Comparison of ENCODE assay signal across 10 mouse cellular contexts in the genomic region with DNA sequence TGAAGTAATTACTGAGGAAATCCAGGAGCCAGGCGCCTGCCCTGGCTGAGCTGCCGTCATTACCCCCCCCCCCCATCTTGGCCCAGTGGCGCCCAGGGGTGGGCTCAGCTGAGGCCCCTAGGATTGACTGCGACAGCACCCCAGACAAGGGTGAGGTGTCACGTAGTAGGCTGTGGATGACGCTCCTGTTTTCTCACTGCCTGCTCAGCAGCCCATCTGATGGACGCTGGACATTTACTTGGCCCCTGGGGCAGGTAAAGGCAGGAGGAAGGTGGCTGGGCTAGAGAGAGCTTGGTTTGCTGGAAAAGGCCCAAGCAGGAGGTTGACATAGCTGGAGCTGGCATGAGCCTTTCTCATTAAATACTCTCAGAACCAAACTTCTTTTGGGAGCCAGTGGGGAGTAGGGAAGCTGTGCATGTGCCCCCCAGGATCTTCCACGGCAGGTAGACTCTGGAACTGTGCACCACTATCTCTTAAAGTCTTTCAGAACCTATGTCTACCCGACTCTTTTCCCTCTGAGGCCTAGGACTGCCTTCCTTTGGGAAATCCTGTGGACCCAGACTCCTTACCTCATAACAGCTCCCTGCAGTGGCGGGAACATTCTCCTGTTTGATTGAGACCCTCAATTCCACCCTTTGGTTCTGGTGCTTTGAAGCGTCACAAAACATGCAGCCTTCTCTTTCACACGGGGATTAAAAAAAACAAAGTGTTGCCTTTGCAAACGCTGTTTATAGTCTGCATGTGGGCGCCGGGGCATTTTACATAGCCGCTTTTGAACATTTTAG. TPM values are rescaled to one million over a fixed set of nuclear protein-coding genes. Genes with fewer than 3 reads are reported as not detected.
DNase-seq lines count a peak whose midpoint lies in the region; ATAC-seq and TF ChIP-seq lines count a peak whose summit lies in the region.
"Had no signal": no experiment of that assay in that cellular context is flagged by ENCODE, and none has a peak within 500 bp of the region (broad histone marks: within the 10 kb centered on the region; RNA-seq: fewer than 3 reads in every experiment).

No protein-coding gene starts in this region.

- H3K9me3 ChIP-seq in embryonic facial prominence, embryonic 15.5 days (replicated peaks) = no peaks in the 10 kb centered on the region
- H3K9me3 ChIP-seq in intestine, embryonic 15.5 days = no peaks in the 10 kb centered on the region
- no peaks in the 10 kb centered on the region for H3K9me3 ChIP-seq in neural tube, embryonic 15.5 days (replicated peaks)

- no peak for ATAC-seq in embryonic facial prominence, embryonic 15.5 days (ENCODE audit: insufficient number of reproducible peaks, low FRiP score, low TSS enrichment, low read depth)
- ATAC-seq in intestine, embryonic 15.5 days = 0 out of 2 replicates have a peak, but pooled peaks have one; percentile 10
- ATAC-seq in neural tube, embryonic 15.5 days (ENCODE audit: low FRiP score) = peak; percentile 23; the same call in 1 of the 2 replicates
- ATAC-seq in erythroblast, adult 5-6 weeks (replicated peaks; ENCODE audit: low FRiP score, poor library complexity, severe bottlenecking) = no peak

- peak overlapping the region; percentile 92; the same call in 1 of the 2 replicates for H3K4me2 ChIP-seq in embryonic facial prominence, embryonic 15.5 days (replicated peaks)
- peak overlapping the region; percentile 92 for H3K4me2 ChIP-seq in intestine, embryonic 15.5 days (replicated peaks)
- H3K4me2 ChIP-seq in neural tube, embryonic 15.5 days = peak overlapping the region; percentile 78

- H3K9ac ChIP-seq in embryonic facial prominence, embryonic 15.5 days = no peak overlapping the region
- no peak overlapping the region for H3K9ac ChIP-seq in intestine, embryonic 15.5 days
- H3K9ac ChIP-seq in neural tube, embryonic 15.5 days (replicated peaks) = peak overlapping the region; percentile 75

- no peak for TF ChIP-seq CTCF in left cerebral cortex, adult 2 months (IDR thresholded peaks at IDR 0.05)

- peaks cover 39% of the 10 kb centered on the region for H3K4me1 ChIP-seq in embryonic facial prominence, embryonic 15.5 days
- H3K4me1 ChIP-seq in intestine, embryonic 15.5 days (replicated peaks) = peaks cover 28% of the 10 kb centered on the region
- peaks cover 45% of the 10 kb centered on the region for H3K4me1 ChIP-seq in neural tube, embryonic 15.5 days

- peak overlapping the region; percentile 81 for H3K27ac ChIP-seq in left cerebral cortex, adult 2 months
- no peak overlapping the region for H3K27ac ChIP-seq in embryonic facial prominence, embryonic 15.5 days (replicated peaks)
- 0 out of 2 replicates have a peak overlapping the region, but pooled peaks have one; percentile 20 for H3K27ac ChIP-seq in intestine, embryonic 15.5 days
- peak overlapping the region; percentile 92 for H3K27ac ChIP-seq in neural tube, embryonic 15.5 days (replicated peaks)

- DNase-seq in left cerebral cortex, adult 2 months (ENCODE audit: extremely low spot score in 1 of 2, low spot score in 2 of 2) = no peak
- no peak for DNase-seq in left cerebral cortex, postnatal 10 days (ENCODE audit: extremely low spot score in 1 of 2, low spot score in 2 of 2)
- DNase-seq in right cerebral cortex, postnatal 4 days = no peak
- DNase-seq in cerebellum, postnatal 36 days = no peak
- DNase-seq: lung, adult 18-20 months; right cerebral cortex, adult 18-20 months had no signal

- intact Hi-C loops in left cerebral cortex, adult 2 months (cut with DNase I) = loop anchor here (5.0 kb wide), 2 partner anchors 104 to 184 kb away; no protein-coding TSS in a partner anchor
- intact Hi-C loops in left cerebral cortex, postnatal 10 days (cut with DNase I) = loop anchor here (10.0 kb wide), 1 partner anchor 81 kb away; no protein-coding TSS in a partner anchor

- no peaks in the 10 kb centered on the region for H3K36me3 ChIP-seq in embryonic facial prominence, embryonic 15.5 days
- no peaks in the 10 kb centered on the region for H3K36me3 ChIP-seq in intestine, embryonic 15.5 days
- H3K36me3 ChIP-seq in neural tube, embryonic 15.5 days = no peaks in the 10 kb centered on the region

- H3K27me3 ChIP-seq in embryonic facial prominence, embryonic 15.5 days = peaks cover 22% of the 10 kb centered on the region
- H3K27me3 ChIP-seq in intestine, embryonic 15.5 days (replicated peaks) = peaks cover 5% of the 10 kb centered on the region
- H3K27me3 ChIP-seq in neural tube, embryonic 15.5 days (replicated peaks) = no peaks in the 10 kb centered on the region

- WGBS in embryonic facial prominence, embryonic 15.5 days = 29% methylated on average over 15 of the region's 16 CpGs
- 52% methylated on average over 16 of the region's 16 CpGs for WGBS in intestine, embryonic 15.5 days
- WGBS in neural tube, embryonic 15.5 days = 9% methylated on average over 15 of the region's 16 CpGs

- H3K4me3 ChIP-seq in left cerebral cortex, adult 2 months = peak overlapping the region; percentile 88
- H3K4me3 ChIP-seq in embryonic facial prominence, embryonic 15.5 days (replicated peaks) = peak overlapping the region; percentile 45
- no peak overlapping the region for H3K4me3 ChIP-seq in intestine, embryonic 15.5 days (replicated peaks)
- peak overlapping the region; percentile 64 for H3K4me3 ChIP-seq in neural tube, embryonic 15.5 days (replicated peaks)

RNA-seq across cellular contexts. Expression of a gene that starts 19.3 kb away (rescaled TPM):
- 10 to 100 TPM; 94.2 to 96.3 TPM for total RNA-seq in left cerebral cortex, adult 2 months (2021)
- total RNA-seq in left cerebral cortex, postnatal 10 days (2021) = 10 to 100 TPM; 57.2 to 59.3 TPM
- polyA plus RNA-seq in embryonic facial prominence, embryonic 15.5 days (2015; fragmentation: Nextera tagmentation; extraction: Ambion mirVana) = 7.2 and 7.8 TPM in 2 replicates
- polyA plus RNA-seq in intestine, embryonic 15.5 days (2015; fragmentation: Nextera tagmentation; extraction: Ambion mirVana) = 13.7 and 15.3 TPM in 2 replicates
- polyA plus RNA-seq in neural tube, embryonic 15.5 days (2015; fragmentation: Nextera tagmentation; extraction: Ambion mirVana) = 17.1 and 20.5 TPM in 2 replicates
- total RNA-seq in erythroblast, adult 5-6 weeks (2015; ENCODE audit: low replicate concordance) = 0.63 TPM in 1 of 2 replicates, not detected in the other
- 0.68 and 0.98 TPM in 2 replicates for total RNA-seq in erythroblast, adult 5-6 weeks (2017; ENCODE audit: low replicate concordance)

RNA-seq across cellular contexts. Expression of a gene that starts 52.4 kb away (rescaled TPM):
- total RNA-seq in left cerebral cortex, adult 2 months (2021) = 10 to 100 TPM; 41.4 to 44.3 TPM
- total RNA-seq in left cerebral cortex, postnatal 10 days (2021) = 10 to 100 TPM; 43.6 to 44.1 TPM
- 34.8 and 35.6 TPM in 2 replicates for polyA plus RNA-seq in embryonic facial prominence, embryonic 15.5 days (2015; fragmentation: Nextera tagmentation; extraction: Ambion mirVana)
- 46.7 and 46.9 TPM in 2 replicates for polyA plus RNA-seq in intestine, embryonic 15.5 days (2015; fragmentation: Nextera tagmentation; extraction: Ambion mirVana)
- polyA plus RNA-seq in neural tube, embryonic 15.5 days (2015; fragmentation: Nextera tagmentation; extraction: Ambion mirVana) = 23.4 and 25.4 TPM in 2 replicates
- total RNA-seq in erythroblast, adult 5-6 weeks (2015; ENCODE audit: low replicate concordance) = 37.1 and 44.3 TPM in 2 replicates
- total RNA-seq in erythroblast, adult 5-6 weeks (2017; ENCODE audit: low replicate concordance) = 72.2 and 83.8 TPM in 2 replicates

Comparison
In these comparisons a context has a peak if more than half of its experiments do, and no peak if none do; other contexts are left out.
1. ATAC-seq: peak in intestine, embryonic 15.5 days (single experiment) and neural tube, embryonic 15.5 days (single experiment); none in embryonic facial prominence, embryonic 15.5 days (single experiment) and erythroblast, adult 5-6 weeks (single experiment).
2. RNA of a gene that starts 19.3 kb away (total RNA-seq): 94.2 to 96.3 TPM in left cerebral cortex, adult 2 months and 57.2 to 59.3 TPM in left cerebral cortex, postnatal 10 days; 0.63 to 0.98 TPM in erythroblast, adult 5-6 weeks; every median in the first group is over 10 times any median in the second.
3. Peak in every context shown above with its lines, with median percentiles within 50 percentile points of each other: H3K4me2 ChIP-seq.